Mouse (Mus musculus) monocyte, adult 5-6 weeks (primary cell): ENCODE data around the gene Hist1h2bf. TPM values are rescaled to one million over a fixed set of nuclear protein-coding genes. Genes with fewer than 3 reads are reported as not detected.
A peak's percentile ranks its signal among the peaks of the same experiment; 100 is the strongest.
"Not testable (repeated sequence)": the region's sequence is repeated elsewhere in the genome, so short reads cannot be mapped to it uniquely, and the experiment has no call there.

Experiments used
- ATAC-seq: fragments of 153-309, 156-312 bp; replicated peaks from 2 replicates; pipeline ENCODE4 v1.8.0; 2017; ENCODE audit warnings: mild to moderate bottlenecking; ENCODE audit not compliant: low TSS enrichment, insufficient number of reproducible peaks, severe bottlenecking, poor library complexity, low FRiP score
- total RNA-seq: library from RNA; stranded (forward); fragments of 200-1000, 200-491, 200-594 nt; gene quantifications from 3 replicates; pipeline ENCODE4 v1.2.3, GENCODE M21; 2017

The Hist1h2bf gene
- total RNA-seq, 1 experiment from 2014 or later: 19.2 TPM

DNA sequence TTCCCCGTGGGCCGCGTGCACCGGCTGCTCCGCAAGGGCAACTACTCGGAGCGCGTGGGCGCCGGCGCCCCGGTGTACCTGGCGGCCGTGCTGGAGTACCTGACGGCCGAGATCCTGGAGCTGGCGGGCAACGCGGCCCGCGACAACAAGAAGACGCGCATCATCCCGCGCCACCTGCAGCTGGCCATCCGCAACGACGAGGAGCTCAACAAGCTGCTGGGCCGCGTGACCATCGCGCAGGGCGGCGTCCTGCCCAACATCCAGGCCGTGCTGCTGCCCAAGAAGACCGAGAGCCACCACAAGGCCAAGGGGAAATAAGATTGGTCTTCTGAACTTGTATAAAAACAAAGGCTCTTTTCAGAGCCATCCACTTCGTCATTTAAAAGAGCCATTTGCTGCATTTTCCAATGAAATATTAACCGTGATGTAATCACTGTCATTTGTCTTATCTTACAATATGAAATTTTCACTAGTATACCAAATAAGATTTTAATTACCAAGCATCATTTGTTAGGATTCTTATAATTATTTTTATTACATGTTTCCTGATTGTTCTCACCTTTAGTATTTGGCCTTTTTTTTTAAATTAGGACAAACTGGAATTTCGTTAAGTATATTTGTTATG lies 662 bp upstream of the Hist1h2bf start:
- not testable (repeated sequence) for ATAC-seq

GRCm38 (mm10) chr13:23573034-23573897 lies 730 bp downstream of the Hist1h2bf start:
- not testable (repeated sequence) for ATAC-seq

- no peak for ATAC-seq
Measured at GRCm38 (mm10) chr13:23572218-23573033, 1.6 kb downstream of the Hist1h2bf start.

DNA sequence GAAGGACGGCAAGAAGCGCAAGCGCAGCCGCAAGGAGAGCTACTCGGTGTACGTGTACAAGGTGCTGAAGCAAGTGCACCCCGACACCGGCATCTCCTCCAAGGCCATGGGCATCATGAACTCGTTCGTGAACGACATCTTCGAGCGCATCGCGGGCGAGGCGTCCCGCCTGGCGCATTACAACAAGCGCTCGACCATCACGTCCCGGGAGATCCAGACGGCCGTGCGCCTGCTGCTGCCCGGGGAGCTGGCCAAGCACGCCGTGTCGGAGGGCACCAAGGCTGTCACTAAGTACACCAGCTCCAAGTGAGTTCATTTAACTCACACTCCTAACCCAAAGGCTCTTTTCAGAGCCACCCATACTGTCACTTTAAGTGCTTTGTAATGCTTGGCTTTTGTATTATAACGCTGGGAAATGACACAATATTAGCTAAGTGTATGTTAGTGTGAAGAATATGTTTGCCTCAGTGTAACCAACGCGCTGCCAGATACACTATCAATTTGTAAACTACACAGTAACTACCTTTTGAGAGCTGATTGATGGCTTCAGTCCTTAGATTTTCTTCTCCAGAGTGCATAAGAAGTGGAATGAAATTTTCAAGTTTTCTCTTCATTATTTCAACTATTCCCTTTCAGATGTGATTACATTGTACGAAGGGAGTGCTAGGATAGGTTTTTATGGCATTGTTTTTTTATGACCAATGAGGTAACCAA lies 2.3 kb downstream of the Hist1h2bf start:
- ATAC-seq: not testable (repeated sequence)

- peak; percentile 92 for ATAC-seq
Measured at GRCm38 (mm10) chr13:23571022-23571503, 2.9 kb downstream of the Hist1h2bf start, which contains the start of the genes Hist1h2ae and Hist1h2bg. Gene Hist1h2ae, minus strand, starts transcription at chr13:23571220. Gene Hist1h2bg, plus strand, starts transcription at chr13:23571396.

GRCm38 (mm10) chr13:23570261-23571021 lies 3.6 kb downstream of the Hist1h2bf start:
- ATAC-seq: not testable (repeated sequence)

DNA sequence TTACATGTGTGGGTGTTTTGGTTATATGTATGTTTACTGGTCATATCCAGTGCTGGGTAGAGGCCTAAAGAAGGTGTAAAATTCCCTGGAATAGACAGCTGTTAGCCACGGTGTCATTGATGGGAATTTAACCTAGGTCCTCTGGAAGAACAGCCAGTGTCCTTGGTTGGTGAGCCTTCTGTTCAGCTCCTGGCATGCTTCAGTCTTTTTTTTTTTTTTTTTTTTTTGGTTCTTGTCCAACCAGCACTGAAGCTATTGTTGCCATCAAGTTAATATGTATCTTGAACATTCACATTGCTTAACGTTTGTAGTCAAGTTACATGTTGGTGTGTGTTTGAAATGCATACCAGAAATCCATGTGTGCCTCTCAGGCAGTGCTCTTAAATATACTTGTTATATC lies 9.5 kb downstream of the Hist1h2bf start:
- ATAC-seq: no peak

GRCm38 (mm10) chr13:23562699-23563462 lies 11.1 kb downstream of the Hist1h2bf start:
- peak; percentile 62 for ATAC-seq

GRCm38 (mm10) chr13:23561883-23562659 lies 11.9 kb downstream of the Hist1h2bf start, which contains the start of gene Hist1h3e:
Gene Hist1h3e, minus strand, starts transcription at chr13:23562369.
- peak; percentile 98 for ATAC-seq

DNA sequence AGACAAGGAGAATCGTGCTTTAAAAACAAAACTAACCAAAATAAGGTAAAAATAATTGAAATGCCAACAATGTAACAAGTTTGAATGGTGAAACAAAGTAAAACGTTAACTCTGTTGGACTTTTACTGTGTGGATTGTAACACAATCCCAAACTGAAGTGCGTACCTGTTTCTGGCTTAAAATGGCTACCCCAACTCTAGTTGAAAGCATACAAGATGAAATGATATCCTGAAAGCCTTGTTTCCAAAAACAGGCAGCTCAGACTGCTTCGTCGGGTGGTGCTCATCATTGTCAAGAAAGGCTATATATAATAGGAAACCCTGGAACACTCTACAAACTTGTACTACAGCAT lies 12.5 kb downstream of the Hist1h2bf start:
- ATAC-seq: not testable (repeated sequence)

- ATAC-seq: not testable (repeated sequence)
Measured at GRCm38 (mm10) chr13:23560699-23561098, 13.3 kb downstream of the Hist1h2bf start.

DNA sequence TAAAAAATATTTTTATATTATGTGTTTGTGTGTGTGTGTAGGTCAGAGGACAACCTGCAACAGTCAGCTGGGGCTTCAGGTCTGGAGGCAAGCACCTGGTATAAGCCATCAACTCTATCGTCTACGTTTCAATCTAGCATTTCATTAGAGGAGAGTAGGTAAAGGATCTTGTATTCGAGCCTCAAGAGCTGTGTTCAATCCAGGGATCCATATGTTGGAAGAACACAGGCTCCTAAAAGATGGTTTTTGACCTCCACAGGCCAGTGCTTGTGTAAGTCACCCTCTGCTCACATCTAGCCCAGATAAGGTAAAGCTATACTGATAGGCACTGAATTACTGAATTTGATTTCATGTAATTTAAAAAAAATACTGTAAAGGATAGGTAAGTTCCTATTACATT lies 17.1 kb downstream of the Hist1h2bf start:
- ATAC-seq: no peak

- peak; percentile 67 for ATAC-seq
Measured at GRCm38 (mm10) chr13:23555839-23556416, 18.1 kb downstream of the Hist1h2bf start.

DNA sequence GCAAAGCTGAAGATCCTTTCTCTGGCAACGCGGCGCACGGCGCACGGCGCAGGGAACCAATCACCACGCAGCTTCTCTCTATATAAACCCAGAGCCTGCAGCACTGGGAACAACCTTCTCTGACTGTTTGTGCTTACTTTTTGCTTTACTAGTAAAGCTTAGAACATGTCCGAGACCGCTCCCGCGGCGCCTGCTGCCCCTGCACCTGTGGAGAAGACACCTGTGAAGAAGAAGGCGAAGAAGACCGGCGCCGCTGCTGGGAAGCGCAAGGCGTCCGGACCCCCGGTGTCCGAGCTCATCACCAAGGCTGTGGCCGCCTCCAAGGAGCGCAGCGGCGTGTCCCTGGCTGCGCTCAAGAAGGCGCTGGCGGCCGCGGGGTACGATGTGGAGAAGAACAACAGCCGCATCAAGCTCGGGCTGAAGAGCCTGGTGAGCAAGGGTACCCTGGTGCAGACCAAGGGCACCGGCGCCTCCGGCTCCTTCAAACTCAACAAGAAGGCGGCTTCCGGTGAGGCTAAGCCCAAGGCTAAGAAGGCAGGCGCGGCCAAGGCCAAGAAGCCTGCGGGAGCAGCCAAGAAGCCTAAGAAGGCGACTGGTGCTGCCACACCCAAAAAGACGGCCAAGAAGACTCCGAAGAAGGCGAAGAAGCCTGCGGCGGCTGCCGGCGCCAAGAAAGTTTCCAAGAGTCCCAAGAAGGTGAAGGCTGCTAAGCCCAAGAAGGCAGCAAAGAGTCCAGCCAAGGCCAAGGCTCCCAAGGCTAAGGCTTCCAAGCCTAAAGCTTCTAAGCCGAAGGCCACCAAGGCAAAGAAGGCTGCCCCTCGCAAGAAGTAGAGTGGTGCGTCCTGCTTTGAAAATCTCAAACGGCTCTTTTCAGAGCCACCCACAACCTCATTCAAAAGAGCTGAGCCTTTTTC lies 18.8 kb downstream of the Hist1h2bf start:
- ATAC-seq: peak; percentile 71

GRCm38 (mm10) chr13:23554393-23554792 lies 19.6 kb downstream of the Hist1h2bf start:
- no peak for ATAC-seq
